8 mouse cellular contexts compared by ENCODE assay signal in genomic region chr15:92598380-92599295, GRCm38 (mm10).
DNase-seq lines count a peak whose midpoint lies in the region; ATAC-seq and TF ChIP-seq lines count a peak whose summit lies in the region.

No protein-coding gene starts in this region.

- peak overlapping the region; percentile 46 for H3K4me2 ChIP-seq in lung, postnatal 0 days (replicated peaks; ENCODE audit: low read depth, low read length)
- H3K4me2 ChIP-seq in limb, embryonic 14.5 days (replicated peaks; ENCODE audit: low read depth, low read length, severe bottlenecking), result peak overlapping the region; percentile 47

- H3K27ac ChIP-seq in lung, postnatal 0 days (ENCODE audit: low read length), result no peak overlapping the region
- H3K27ac ChIP-seq in limb, embryonic 14.5 days (replicated peaks; ENCODE audit: low read depth, low read length), result no peak overlapping the region

- no peak for ATAC-seq in lung, postnatal 0 days
- ATAC-seq in limb, embryonic 14.5 days (ENCODE audit: low FRiP score, low read depth), result no peak
- ATAC-seq in megakaryocyte-erythroid progenitor cell, adult 5-6 weeks (replicated peaks; ENCODE audit: low FRiP score, low TSS enrichment, poor library complexity, severe bottlenecking), result no peak
- no peak for ATAC-seq in monocyte, adult 5-6 weeks (replicated peaks; ENCODE audit: insufficient number of reproducible peaks, low FRiP score, low TSS enrichment, poor library complexity, severe bottlenecking)

- no peak for TF ChIP-seq EP300 in lung, postnatal 0 days (IDR thresholded peaks at IDR 0.05)

- H3K4me1 ChIP-seq in lung, postnatal 0 days (ENCODE audit: insufficient read depth, low read depth, low read length), result no peaks in the 10 kb centered on the region
- H3K4me1 ChIP-seq in limb, embryonic 14.5 days (ENCODE audit: control insufficient read depth, insufficient read depth, low read length), result peaks cover 13% of the 10 kb centered on the region

- H3K9me3 ChIP-seq in lung, postnatal 0 days (ENCODE audit: low read length), result no peaks in the 10 kb centered on the region
- no peaks in the 10 kb centered on the region for H3K9me3 ChIP-seq in limb, embryonic 14.5 days (ENCODE audit: control insufficient read depth, low read length)

- DNase-seq in adrenal gland, postnatal 14 days, result peak; percentile 14
- no peak for DNase-seq in adrenal gland, postnatal 4 days (ENCODE audit: low spot score in 2 of 2)
- peak; percentile 32 for DNase-seq in lung, postnatal 0 days (ENCODE audit: low spot score)
- no peak for DNase-seq in lung, adult 18-20 months
- DNase-seq in heart, postnatal 4 days, result peak; percentile 5
- DNase-seq in limb, embryonic 14.5 days (ENCODE audit: low spot score), result peak; percentile 57

- H3K27me3 ChIP-seq in lung, postnatal 0 days (replicated peaks; ENCODE audit: insufficient read depth, low read length), result no peaks in the 10 kb centered on the region
- H3K27me3 ChIP-seq in limb, embryonic 14.5 days (ENCODE audit: control insufficient read depth, insufficient read depth, low read length), result no peaks in the 10 kb centered on the region

- no peak overlapping the region for H3K9ac ChIP-seq in lung, postnatal 0 days (replicated peaks; ENCODE audit: low read depth)
- H3K9ac ChIP-seq in limb, embryonic 14.5 days (ENCODE audit: low read depth, low read length, severe bottlenecking), result peak overlapping the region; percentile 25; the same call in 1 of the 2 replicates

- peak; percentile 37 for TF ChIP-seq CTCF in lung, postnatal 0 days (IDR thresholded peaks at IDR 0.05)

- no peak for TF ChIP-seq POLR2A in limb, embryonic 14.5 days (IDR thresholded peaks at IDR 0.05; ENCODE audit: borderline replicate concordance, extremely low read depth, insufficient read depth, insufficient read length)

- no peaks in the 10 kb centered on the region for H3K36me3 ChIP-seq in lung, postnatal 0 days (ENCODE audit: insufficient read depth, low read length)
- H3K36me3 ChIP-seq in limb, embryonic 14.5 days (ENCODE audit: control insufficient read depth, insufficient read depth, low read length), result no peaks in the 10 kb centered on the region

- peak overlapping the region; percentile 20; the same call in 1 of the 2 replicates for H3K4me3 ChIP-seq in lung, postnatal 0 days (ENCODE audit: low read depth, low read length)
- H3K4me3 ChIP-seq in limb, embryonic 14.5 days (replicated peaks; ENCODE audit: low read length), result peak overlapping the region; percentile 28

- WGBS in lung, postnatal 0 days, result 2% methylated on average over 18 of the region's 18 CpGs
- WGBS in limb, embryonic 14.5 days, result under 1% methylated on average over 18 of the region's 18 CpGs

Comparison
In these comparisons a context has a peak if more than half of its experiments do, and no peak if none do; other contexts are left out.
1. DNase-seq: peak in adrenal gland, postnatal 14 days (single experiment), lung, postnatal 0 days (single experiment), heart, postnatal 4 days (single experiment) and limb, embryonic 14.5 days (single experiment); none in adrenal gland, postnatal 4 days (0 of 2) and lung, adult 18-20 months (0 of 2).